Mouse (Mus musculus): ENCODE results near the gene Dusp10. TPM values are rescaled to one million over a fixed set of nuclear protein-coding genes. Genes with fewer than 3 reads are reported as not detected.

Dusp10 gene
- polyA plus RNA-seq, 1 experiment from 2014 or later, result 7.5 TPM

GRCm38 (mm10) chr1:184047818-184048217, 34.7 kb downstream of the Dusp10 start:
- H3K36me3 ChIP-seq, result 0 out of 2 replicates have a peak, but pooled peaks cover 5% of the 10 kb centered on the region
- H3K9ac ChIP-seq, result no peak overlapping the region
- no peak overlapping the region for H3K4me3 ChIP-seq
- H3K27ac ChIP-seq, result no peak overlapping the region
- no peaks in the 10 kb centered on the region for H3K27me3 ChIP-seq
- no peaks in the 10 kb centered on the region for H3K9me3 ChIP-seq (replicated peaks)
- no peak for ATAC-seq (ENCODE audit: low FRiP score)
- peaks cover 13% of the 10 kb centered on the region for H3K4me1 ChIP-seq
- H3K4me2 ChIP-seq (replicated peaks), result no peak overlapping the region
- 91% methylated on average over 9 of the region's 9 CpGs for WGBS

- H3K27ac ChIP-seq, result no peak overlapping the region
- H3K36me3 ChIP-seq, result 0 out of 2 replicates have a peak, but pooled peaks cover 5% of the 10 kb centered on the region
- no peaks in the 10 kb centered on the region for H3K27me3 ChIP-seq
- 75% methylated on average over 10 of the region's 10 CpGs for WGBS
- H3K9me3 ChIP-seq (replicated peaks), result no peaks in the 10 kb centered on the region
- H3K4me2 ChIP-seq (replicated peaks), result no peak overlapping the region
- peaks cover 13% of the 10 kb centered on the region for H3K4me1 ChIP-seq
- ATAC-seq (ENCODE audit: low FRiP score), result no peak
- no peak overlapping the region for H3K4me3 ChIP-seq
- H3K9ac ChIP-seq, result no peak overlapping the region
Measured at GRCm38 (mm10) chr1:184048675-184049418, 35.7 kb downstream of the Dusp10 start.

GRCm38 (mm10) chr1:184051286-184051685, 38.2 kb downstream of the Dusp10 start:
- H3K4me3 ChIP-seq, result no peak overlapping the region
- 0 out of 2 replicates have a peak, but pooled peaks cover 5% of the 10 kb centered on the region for H3K36me3 ChIP-seq
- no peak overlapping the region for H3K9ac ChIP-seq
- no peak for ATAC-seq (ENCODE audit: low FRiP score)
- no peak overlapping the region for H3K4me2 ChIP-seq (replicated peaks)
- H3K27ac ChIP-seq, result no peak overlapping the region
- H3K9me3 ChIP-seq (replicated peaks), result no peaks in the 10 kb centered on the region
- 57% methylated on average over 1 of the region's 1 CpGs for whole genome bisulfite sequencing
- H3K27me3 ChIP-seq, result no peaks in the 10 kb centered on the region
- H3K4me1 ChIP-seq, result peaks cover 8% of the 10 kb centered on the region

GRCm38 (mm10) chr1:184051824-184052223, 38.7 kb downstream of the Dusp10 start:
- H3K4me2 ChIP-seq (replicated peaks), result no peak overlapping the region
- H3K36me3 ChIP-seq, result 0 out of 2 replicates have a peak, but pooled peaks cover 5% of the 10 kb centered on the region
- H3K4me3 ChIP-seq, result no peak overlapping the region
- H3K9me3 ChIP-seq (replicated peaks), result no peaks in the 10 kb centered on the region
- no peak for ATAC-seq (ENCODE audit: low FRiP score)
- WGBS, result 50% methylated on average over 6 of the region's 6 CpGs
- H3K27ac ChIP-seq, result no peak overlapping the region
- no peak overlapping the region for H3K9ac ChIP-seq
- no peaks in the 10 kb centered on the region for H3K27me3 ChIP-seq
- peaks cover 8% of the 10 kb centered on the region for H3K4me1 ChIP-seq

GRCm38 (mm10) chr1:184052331-184052730, 39.2 kb downstream of the Dusp10 start:
- Histone ChIP-seq H3K4me2 (replicated peaks) (no peak overlapping the region), H3K9ac (no peak overlapping the region), H3K27me3 (no peaks in the 10 kb centered on the region), H3K27ac (no peak overlapping the region), H3K4me3 (no peak overlapping the region), H3K9me3 (replicated peaks) (no peaks in the 10 kb centered on the region), H3K36me3 (0 out of 2 replicates have a peak, but pooled peaks cover 5% of the 10 kb centered on the region), H3K4me1 (peaks cover 8% of the 10 kb centered on the region)
- no peak for ATAC-seq (ENCODE audit: low FRiP score)
- 72% methylated on average over 4 of the region's 4 CpGs for WGBS

GRCm38 (mm10) chr1:184053141-184053540, 40.0 kb downstream of the Dusp10 start:
- no peak overlapping the region for H3K4me3 ChIP-seq
- WGBS, result 85% methylated on average over 4 of the region's 4 CpGs
- H3K27ac ChIP-seq, result no peak overlapping the region
- H3K4me1 ChIP-seq, result peaks cover 8% of the 10 kb centered on the region
- H3K9ac ChIP-seq, result no peak overlapping the region
- H3K36me3 ChIP-seq, result 0 out of 2 replicates have a peak, but pooled peaks cover 5% of the 10 kb centered on the region
- no peaks in the 10 kb centered on the region for H3K9me3 ChIP-seq (replicated peaks)
- H3K4me2 ChIP-seq (replicated peaks), result no peak overlapping the region
- no peak for ATAC-seq (ENCODE audit: low FRiP score)
- no peaks in the 10 kb centered on the region for H3K27me3 ChIP-seq

- no peak overlapping the region for H3K4me2 ChIP-seq (replicated peaks)
- no peaks in the 10 kb centered on the region for H3K27me3 ChIP-seq
- ATAC-seq (ENCODE audit: low FRiP score), result no peak
- H3K36me3 ChIP-seq, result 0 out of 2 replicates have a peak, but pooled peaks cover 5% of the 10 kb centered on the region
- H3K4me3 ChIP-seq, result no peak overlapping the region
- H3K4me1 ChIP-seq, result peaks cover 8% of the 10 kb centered on the region
- H3K9me3 ChIP-seq (replicated peaks), result no peaks in the 10 kb centered on the region
- no peak overlapping the region for H3K9ac ChIP-seq
- 95% methylated on average over 4 of the region's 4 CpGs for WGBS
- H3K27ac ChIP-seq, result no peak overlapping the region
Measured at GRCm38 (mm10) chr1:184053711-184054110, 40.6 kb downstream of the Dusp10 start.

GRCm38 (mm10) chr1:184054176-184054575, 41.1 kb downstream of the Dusp10 start:
- Histone ChIP-seq H3K4me1 (peaks cover 8% of the 10 kb centered on the region), H3K27ac (no peak overlapping the region), H3K4me3 (no peak overlapping the region), H3K4me2 (replicated peaks) (no peak overlapping the region), H3K36me3 (0 out of 2 replicates have a peak, but pooled peaks cover 5% of the 10 kb centered on the region), H3K27me3 (no peaks in the 10 kb centered on the region), H3K9ac (no peak overlapping the region), H3K9me3 (replicated peaks) (no peaks in the 10 kb centered on the region)
- no peak for ATAC-seq (ENCODE audit: low FRiP score)
- 85% methylated on average over 2 of the region's 2 CpGs for WGBS

- no peaks in the 10 kb centered on the region for H3K36me3 ChIP-seq
- no peaks in the 10 kb centered on the region for H3K9me3 ChIP-seq (replicated peaks)
- H3K4me1 ChIP-seq, result no peaks in the 10 kb centered on the region
- H3K4me2 ChIP-seq (replicated peaks), result no peak overlapping the region
- 87% methylated on average over 8 of the region's 8 CpGs for WGBS
- H3K27ac ChIP-seq, result no peak overlapping the region
- ATAC-seq (ENCODE audit: low FRiP score), result no peak
- no peak overlapping the region for H3K4me3 ChIP-seq
- H3K9ac ChIP-seq, result no peak overlapping the region
- H3K27me3 ChIP-seq, result no peaks in the 10 kb centered on the region
Measured at GRCm38 (mm10) chr1:184058206-184058605, 45.1 kb downstream of the Dusp10 start.

GRCm38 (mm10) chr1:184059814-184060213, 46.7 kb downstream of the Dusp10 start:
- Histone ChIP-seq H3K27me3 (no peaks in the 10 kb centered on the region), H3K9me3 (replicated peaks) (no peaks in the 10 kb centered on the region), H3K36me3 (no peaks in the 10 kb centered on the region), H3K27ac (no peak overlapping the region), H3K4me1 (no peaks in the 10 kb centered on the region), H3K4me2 (replicated peaks) (no peak overlapping the region), H3K9ac (no peak overlapping the region), H3K4me3 (no peak overlapping the region)
- WGBS, result 85% methylated on average over 3 of the region's 3 CpGs
- ATAC-seq (ENCODE audit: low FRiP score), result no peak

- WGBS, result 79% methylated on average over 9 of the region's 9 CpGs
- Histone ChIP-seq H3K9me3 (replicated peaks) (no peaks in the 10 kb centered on the region), H3K27me3 (no peaks in the 10 kb centered on the region), H3K36me3 (no peaks in the 10 kb centered on the region), H3K4me3 (no peak overlapping the region), H3K4me2 (replicated peaks) (no peak overlapping the region), H3K27ac (no peak overlapping the region), H3K4me1 (no peaks in the 10 kb centered on the region), H3K9ac (no peak overlapping the region)
- no peak for ATAC-seq (ENCODE audit: low FRiP score)
Measured at GRCm38 (mm10) chr1:184060381-184060780, 47.3 kb downstream of the Dusp10 start.

GRCm38 (mm10) chr1:184060828-184061734, 48.0 kb downstream of the Dusp10 start:
- H3K9me3 ChIP-seq (replicated peaks), result no peaks in the 10 kb centered on the region
- no peak for ATAC-seq (ENCODE audit: low FRiP score)

More at GRCm38 (mm10) chr1:184060828-184061734, 48.0 kb downstream of the Dusp10 start:
- no peak overlapping the region for H3K4me2 ChIP-seq (replicated peaks)
- 76% methylated on average over 4 of the region's 4 CpGs for WGBS
- no peak overlapping the region for H3K27ac ChIP-seq
- no peaks in the 10 kb centered on the region for H3K27me3 ChIP-seq
- no peak overlapping the region for H3K9ac ChIP-seq
- H3K4me3 ChIP-seq, result no peak overlapping the region
- peaks cover 6% of the 10 kb centered on the region; the same call in 1 of the 2 replicates for H3K4me1 ChIP-seq
- H3K36me3 ChIP-seq, result no peaks in the 10 kb centered on the region

All from hindbrain, embryonic 12.5 days (tissue).